Mouse (Mus musculus) cerebellum, adult 2 months (tissue): ENCODE measurements at regions not wholly inside any gene's neighbourhood (a gene's known extent, or its start where the extent isn't known, plus 50 kb on each side); places are given as distances from the start of the nearest gene placed in this dataset.

Experiments
- CTCF ChIP-seq: fragments of 200-500 bp; IDR thresholded peaks from 2 replicates; pipeline ENCODE4 v1.5.1; 2011; ENCODE audit warnings: low read depth, mild to moderate bottlenecking, control low read depth, low read length, moderate library complexity, borderline replicate concordance; ENCODE audit not compliant: insufficient read depth
- POLR2A ChIP-seq: fragments of 200-500 bp; IDR thresholded peaks from 2 replicates; pipeline ENCODE4 v1.6.1; 2011; ENCODE audit warnings: low read length, control low read depth, borderline replicate concordance; ENCODE audit not compliant: insufficient read depth

GRCm38 (mm10) chr3:78674529-78675187 lies 611.7 kb downstream of the Rapgef2 start:
- TF ChIP-seq POLR2A (no peak), CTCF (no peak)
